Mouse (Mus musculus) liver, adult (tissue): ENCODE measurements around the gene Dsn1.
A peak's percentile ranks its signal among the peaks of the same experiment; 100 is the strongest.

ENCODE experiments used
- GATA4 ChIP-seq: IDR thresholded peaks from 2 replicates; pipeline ENCODE4 v1.6.1; 2014; ENCODE audit warnings: mild to moderate bottlenecking, low read length; ENCODE audit not compliant: insufficient replicate concordance

Dsn1 gene

GRCm38 (mm10) chr2:157037303-157037702, 30.3 kb upstream of the Dsn1 start:
- no peak for TF ChIP-seq GATA4

- TF ChIP-seq GATA4: no peak
Measured at GRCm38 (mm10) chr2:157036400-157036799, 29.4 kb upstream of the Dsn1 start.

- no peak for TF ChIP-seq GATA4
Measured at GRCm38 (mm10) chr2:157035371-157035770, 28.4 kb upstream of the Dsn1 start.

GRCm38 (mm10) chr2:157030804-157031203, 23.9 kb upstream of the Dsn1 start:
- TF ChIP-seq GATA4: no peak

- TF ChIP-seq GATA4: no peak
Measured at GRCm38 (mm10) chr2:157028261-157028660, 21.3 kb upstream of the Dsn1 start.

- TF ChIP-seq GATA4: peak; percentile 91; the same call in 1 of the 2 replicates
Measured at GRCm38 (mm10) chr2:157027106-157028008, 20.4 kb upstream of the Dsn1 start.

GRCm38 (mm10) chr2:157021156-157021555, 14.2 kb upstream of the Dsn1 start:
- TF ChIP-seq GATA4: no peak

- no peak for TF ChIP-seq GATA4
Measured at GRCm38 (mm10) chr2:157019228-157019627, 12.3 kb upstream of the Dsn1 start.

GRCm38 (mm10) chr2:157016529-157017270, 9.7 kb upstream of the Dsn1 start:
- no peak for TF ChIP-seq GATA4

GRCm38 (mm10) chr2:157012341-157012740, 5.4 kb upstream of the Dsn1 start:
- no peak for TF ChIP-seq GATA4

GRCm38 (mm10) chr2:157010634-157011310, 3.8 kb upstream of the Dsn1 start:
- no peak for TF ChIP-seq GATA4

- TF ChIP-seq GATA4: no peak
Measured at GRCm38 (mm10) chr2:157010121-157010520, 3.2 kb upstream of the Dsn1 start.

GRCm38 (mm10) chr2:157008509-157008908, 1.6 kb upstream of the Dsn1 start:
- TF ChIP-seq GATA4: no peak

- no peak for TF ChIP-seq GATA4
Measured at GRCm38 (mm10) chr2:157007234-157007596, 261 bp upstream of the Dsn1 start.

- TF ChIP-seq GATA4: no peak
Measured at GRCm38 (mm10) chr2:157002321-157002720, 4.6 kb downstream of the Dsn1 start.

- no peak for TF ChIP-seq GATA4
Measured at GRCm38 (mm10) chr2:156998263-156998662, 8.7 kb downstream of the Dsn1 start.
